Mouse (Mus musculus) stomach, embryonic 16.5 days (tissue): ENCODE measurements around the gene Tmprss9. TPM values are rescaled to one million over a fixed set of nuclear protein-coding genes. Genes with fewer than 3 reads are reported as not detected.

Experiments
- ATAC-seq: fragments of 200-750 bp; cut with Nextera tagmentation; 2 replicates; pipeline ENCODE4 v1.8.0; 2017; ENCODE audit warnings: moderate number of reproducible peaks, moderate TSS enrichment; ENCODE audit not compliant: insufficient read depth, low FRiP score
- H3K27ac ChIP-seq: fragments of 300-500 bp; sonication (generic); 2 replicates; pipeline ENCODE4 v1.5.1; 2014; ENCODE audit warnings: low read length
- H3K27me3 ChIP-seq: fragments of 300-500 bp; sonication (generic); 2 replicates; pipeline ENCODE4 v1.6.1; 2014; ENCODE audit warnings: low read length, control low read depth, mixed read lengths; ENCODE audit not compliant: control insufficient read depth, insufficient read depth
- H3K36me3 ChIP-seq: fragments of 300-500 bp; sonication (generic); 2 replicates; pipeline ENCODE4 v1.6.1; 2014; ENCODE audit warnings: low read length; ENCODE audit not compliant: control insufficient read depth, insufficient read depth
- H3K4me1 ChIP-seq: fragments of 300-500 bp; sonication (generic); 2 replicates; pipeline ENCODE4 v1.6.1; 2014; ENCODE audit warnings: low read length, control low read depth, mixed read lengths; ENCODE audit not compliant: control insufficient read depth, insufficient read depth
- H3K4me2 ChIP-seq: fragments of 300-500 bp; sonication (generic); 2 replicates; pipeline ENCODE4 v1.6.1; 2014; ENCODE audit warnings: low read depth, low read length, mixed read lengths
- H3K4me3 ChIP-seq: fragments of 300-500 bp; sonication (generic); replicated peaks from 2 replicates; pipeline ENCODE4 v1.5.1; 2014; ENCODE audit warnings: mild to moderate bottlenecking, low read length
- H3K9ac ChIP-seq: fragments of 300-500 bp; sonication (generic); 2 replicates; pipeline ENCODE4 v1.6.1; 2014; ENCODE audit warnings: low read length
- H3K9me3 ChIP-seq: fragments of 300-500 bp; sonication (generic); replicated peaks from 2 replicates; pipeline ENCODE4 v1.6.1; 2016; ENCODE audit warnings: low read length, control low read depth; ENCODE audit not compliant: control insufficient read depth
- whole genome bisulfite sequencing: fragments of 180-500 bp; shearing (Covaris S2); extraction: QIAGEN DNeasy Blood & Tissue Kit; methylation state at CpG from one replicate; pipeline ENCODE4 v1.1.7; 2014; 5-methylcytosine and 5-hydroxymethylcytosine counted together
- polyA plus RNA-seq: library from polyadenylated mRNA; unstranded; fragments of >200 nt; fragmentation: Nextera tagmentation; extraction: Ambion mirVana; gene quantifications from 2 replicates; pipeline ENCODE4 v1.2.1, GENCODE M21; 2015

Gene Tmprss9
- polyA plus RNA-seq, 1 experiment from 2014 or later = not detected

GRCm38 (mm10) chr10:80934136-80934985, 62.7 kb downstream of the Tmprss9 start:
- Histone ChIP-seq H3K4me1 (peaks cover 79% of the 10 kb centered on the region), H3K9ac (0 out of 2 replicates have a peak overlapping the region, but pooled peaks have one; percentile 86), H3K4me2 (peak overlapping the region; percentile 88; the same call in 1 of the 2 replicates), H3K9me3 (no peaks in the 10 kb centered on the region), H3K36me3 (no peaks in the 10 kb centered on the region), H3K4me3 (no peak overlapping the region), H3K27ac (peak overlapping the region; percentile 77), H3K27me3 (peaks cover 3% of the 10 kb centered on the region; the same call in 1 of the 2 replicates)
- 51% methylated on average over 14 of the region's 14 CpGs for WGBS
- no peak for ATAC-seq

DNA sequence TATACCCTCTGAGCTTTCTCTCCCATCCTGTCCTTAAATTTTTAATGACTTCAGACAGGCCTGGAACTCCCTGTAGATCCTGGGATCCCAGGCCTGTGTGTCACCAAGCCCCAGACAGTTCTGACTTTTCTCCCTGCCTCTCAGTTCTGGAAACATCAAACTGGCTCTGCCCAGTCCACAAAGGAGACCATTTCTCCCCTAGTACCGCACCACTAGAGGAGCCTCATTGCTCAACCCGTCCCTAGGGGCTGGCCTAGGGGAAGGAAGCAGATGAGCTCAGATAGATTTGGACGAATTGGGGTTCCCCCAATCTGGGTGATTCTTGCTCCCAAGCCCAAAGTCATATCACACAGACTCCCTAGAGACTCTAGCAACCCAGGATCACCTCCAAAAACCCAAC, 63.6 kb downstream of the Tmprss9 start:
- Histone ChIP-seq H3K27me3 (peaks cover 3% of the 10 kb centered on the region; the same call in 1 of the 2 replicates), H3K4me3 (no peak overlapping the region), H3K4me1 (peaks cover 88% of the 10 kb centered on the region), H3K9me3 (no peaks in the 10 kb centered on the region), H3K36me3 (no peaks in the 10 kb centered on the region), H3K4me2 (peak overlapping the region; percentile 67; the same call in 1 of the 2 replicates), H3K9ac (no peak overlapping the region; the same call in 1 of the 2 replicates), H3K27ac (peak overlapping the region; percentile 22; the same call in 1 of the 2 replicates)
- 28% methylated on average over 3 of the region's 3 CpGs for WGBS
- no peak for ATAC-seq

- H3K4me2 ChIP-seq = peak overlapping the region; percentile 67
- peak overlapping the region; percentile 41 for H3K4me3 ChIP-seq
- no peaks in the 10 kb centered on the region for H3K36me3 ChIP-seq
- peak overlapping the region; percentile 72 for H3K9ac ChIP-seq
- H3K27ac ChIP-seq = peak overlapping the region; percentile 91
- H3K27me3 ChIP-seq = peaks cover 3% of the 10 kb centered on the region; the same call in 1 of the 2 replicates
- 11% methylated on average over 17 of the region's 17 CpGs for whole genome bisulfite sequencing
- peaks cover 91% of the 10 kb centered on the region for H3K4me1 ChIP-seq
- H3K9me3 ChIP-seq = no peaks in the 10 kb centered on the region
- no peak for ATAC-seq
Observed at GRCm38 (mm10) chr10:80935698-80936097, 64.0 kb downstream of the Tmprss9 start.

DNA sequence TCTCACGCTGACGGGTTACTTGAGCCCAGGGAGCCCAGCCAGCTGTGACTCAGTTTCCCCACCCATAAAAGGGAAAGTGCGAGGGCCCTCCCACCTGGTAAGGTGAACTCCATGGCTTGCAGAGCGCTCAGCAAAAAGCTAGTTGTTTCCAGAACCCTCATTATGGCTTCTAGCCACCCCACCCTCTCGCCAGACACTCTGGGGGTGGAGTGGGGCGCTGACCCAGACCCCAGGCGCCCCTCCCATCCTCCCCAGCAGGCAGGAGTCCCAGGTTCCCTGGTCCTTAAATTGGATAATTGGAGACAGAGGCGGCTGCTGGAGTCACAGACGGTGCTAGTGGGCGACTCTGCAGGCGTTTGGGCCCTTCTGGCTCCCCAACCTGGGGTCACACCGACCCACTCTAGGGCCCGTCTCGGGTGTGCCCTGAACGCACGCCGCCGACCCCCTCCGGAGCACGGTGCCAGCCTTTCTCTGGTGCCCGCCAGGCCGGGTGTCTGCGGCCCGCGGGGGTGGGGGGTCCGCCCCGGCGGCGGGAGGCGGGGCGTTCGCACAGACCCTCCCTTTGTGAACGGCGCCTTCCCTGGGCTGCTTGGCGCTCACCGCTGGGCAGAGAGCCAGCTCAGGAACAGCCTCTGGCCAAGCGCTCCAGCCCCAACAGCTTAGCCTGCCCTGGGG, 64.6 kb downstream of the Tmprss9 start:
- Histone ChIP-seq H3K27me3 (peaks cover 2% of the 10 kb centered on the region; the same call in 1 of the 2 replicates), H3K4me2 (peak overlapping the region; percentile 67), H3K36me3 (no peaks in the 10 kb centered on the region), H3K27ac (peak overlapping the region; percentile 91), H3K9me3 (no peaks in the 10 kb centered on the region), H3K9ac (peak overlapping the region; percentile 72), H3K4me3 (peak overlapping the region; percentile 41), H3K4me1 (peaks cover 91% of the 10 kb centered on the region)
- WGBS = 2% methylated on average over 35 of the region's 37 CpGs
- peak; percentile 29; the same call in 1 of the 2 replicates for ATAC-seq

GRCm38 (mm10) chr10:80936810-80937164, 65.1 kb downstream of the Tmprss9 start:
- peak overlapping the region; percentile 72 for H3K9ac ChIP-seq
- H3K4me2 ChIP-seq = peak overlapping the region; percentile 67
- ATAC-seq = no peak
- H3K4me1 ChIP-seq = peaks cover 86% of the 10 kb centered on the region
- H3K9me3 ChIP-seq = no peaks in the 10 kb centered on the region
- peak overlapping the region; percentile 41 for H3K4me3 ChIP-seq
- H3K36me3 ChIP-seq = no peaks in the 10 kb centered on the region
- peak overlapping the region; percentile 91 for H3K27ac ChIP-seq
- H3K27me3 ChIP-seq = no peaks in the 10 kb centered on the region; the same call in 1 of the 2 replicates
- WGBS = 17% methylated on average over 6 of the region's 6 CpGs

DNA sequence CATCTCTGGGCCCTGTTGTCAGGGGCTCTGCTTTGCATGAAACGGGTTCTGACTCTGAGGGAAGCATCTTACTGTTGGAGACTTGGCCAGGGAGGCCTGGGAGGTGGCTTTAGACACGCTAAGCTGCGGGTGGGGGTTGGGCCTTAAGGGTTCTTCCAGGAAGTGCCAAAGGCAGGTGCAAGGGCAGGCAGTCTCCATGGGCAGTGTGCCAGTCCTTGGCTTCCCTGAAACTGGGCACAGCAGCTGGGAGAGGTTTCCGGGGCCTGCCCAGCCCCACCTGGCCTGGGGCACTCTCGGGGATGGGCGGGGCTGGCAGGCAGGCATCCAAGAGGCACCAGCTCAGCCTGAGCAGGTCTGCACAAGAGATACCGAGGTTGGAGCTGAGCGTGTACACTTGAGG, 66.0 kb downstream of the Tmprss9 start:
- 31% methylated on average over 8 of the region's 8 CpGs for WGBS
- ATAC-seq = peak; percentile 34; the same call in 1 of the 2 replicates
- Histone ChIP-seq H3K36me3 (no peaks in the 10 kb centered on the region), H3K27me3 (no peaks in the 10 kb centered on the region), H3K4me2 (peak overlapping the region; percentile 67), H3K27ac (peak overlapping the region; percentile 91), H3K4me3 (no peak overlapping the region), H3K9me3 (no peaks in the 10 kb centered on the region), H3K9ac (peak overlapping the region; percentile 65; the same call in 1 of the 2 replicates), H3K4me1 (peaks cover 77% of the 10 kb centered on the region)

DNA sequence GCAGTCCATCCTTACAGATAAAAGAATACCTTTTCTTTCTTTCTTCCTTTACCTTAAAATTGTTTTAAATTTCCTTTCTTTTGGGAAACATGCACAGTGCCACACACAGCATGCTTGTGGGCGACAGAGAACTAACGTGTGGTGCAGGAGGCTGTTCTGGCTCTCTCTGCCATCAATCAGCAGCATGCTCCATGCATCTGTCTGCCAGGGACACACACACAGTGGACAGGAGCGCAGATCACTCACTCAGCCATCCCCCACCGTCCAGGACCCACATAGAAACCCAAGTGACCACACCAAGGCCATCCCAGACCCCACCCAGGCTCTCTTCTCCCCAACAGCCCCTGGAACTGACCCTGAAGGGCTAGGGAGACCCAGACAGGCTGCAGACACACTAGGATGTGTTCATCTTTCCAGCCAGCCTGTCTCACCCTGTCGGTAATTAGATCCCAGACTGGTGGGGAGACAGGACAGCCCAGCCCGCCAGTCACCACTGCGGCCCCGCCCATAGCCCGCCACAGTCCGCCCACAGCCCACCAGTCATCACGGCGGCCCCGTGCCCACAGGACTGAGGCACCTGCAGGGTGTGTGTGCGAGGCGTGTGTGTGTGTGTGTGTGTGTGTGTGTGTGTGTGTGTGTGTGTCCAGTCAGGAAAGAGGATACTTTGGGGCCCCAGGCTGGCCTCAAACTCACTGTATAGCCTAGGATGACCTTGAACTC, 67.3 kb downstream of the Tmprss9 start:
- Histone ChIP-seq H3K9me3 (no peaks in the 10 kb centered on the region), H3K36me3 (no peaks in the 10 kb centered on the region), H3K27me3 (no peaks in the 10 kb centered on the region), H3K4me3 (peak overlapping the region; percentile 40), H3K27ac (peak overlapping the region; percentile 91), H3K4me2 (peak overlapping the region; percentile 71), H3K9ac (peak overlapping the region; percentile 65), H3K4me1 (peaks cover 67% of the 10 kb centered on the region)
- peak; percentile 15; the same call in 1 of the 2 replicates for ATAC-seq
- 14% methylated on average over 15 of the region's 15 CpGs for WGBS

DNA sequence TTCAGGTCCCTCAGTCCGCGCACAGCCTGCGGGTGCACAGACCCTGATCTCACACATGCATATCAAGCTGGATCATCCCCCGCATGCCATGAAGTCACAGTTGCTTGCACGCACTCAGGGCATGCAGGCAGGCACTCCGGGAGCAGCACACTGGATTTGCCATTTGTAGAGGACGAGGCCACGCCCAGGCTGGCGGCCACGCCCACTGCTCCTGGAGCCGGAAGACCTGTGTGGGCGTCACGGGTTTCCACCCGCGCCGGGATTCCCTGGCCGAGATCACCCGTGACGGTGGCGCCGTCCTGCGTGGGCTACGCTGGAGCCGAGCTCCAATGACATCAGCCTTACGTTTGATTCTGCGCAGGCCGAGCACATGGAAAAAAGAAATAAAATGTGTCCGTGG, 68.0 kb downstream of the Tmprss9 start:
- ATAC-seq = peak; percentile 59; the same call in 1 of the 2 replicates
- peak overlapping the region; percentile 71 for H3K4me2 ChIP-seq
- no peaks in the 10 kb centered on the region for H3K9me3 ChIP-seq
- no peaks in the 10 kb centered on the region for H3K36me3 ChIP-seq
- H3K27ac ChIP-seq = peak overlapping the region; percentile 91
- peak overlapping the region; percentile 65 for H3K9ac ChIP-seq
- no peaks in the 10 kb centered on the region for H3K27me3 ChIP-seq
- peaks cover 63% of the 10 kb centered on the region for H3K4me1 ChIP-seq
- peak overlapping the region; percentile 40 for H3K4me3 ChIP-seq
- WGBS = 3% methylated on average over 28 of the region's 28 CpGs
